Mouse (Mus musculus): ENCODE data around the gene Cacna2d3. TPM values are rescaled to one million over a fixed set of nuclear protein-coding genes. Genes with fewer than 3 reads are reported as not detected.

Cacna2d3 gene
- 1.8 and 1.9 TPM in 2 replicates for polyA plus RNA-seq (2016; fragmentation: Nextera tagmentation; extraction: Ambion mirVana)

DNA sequence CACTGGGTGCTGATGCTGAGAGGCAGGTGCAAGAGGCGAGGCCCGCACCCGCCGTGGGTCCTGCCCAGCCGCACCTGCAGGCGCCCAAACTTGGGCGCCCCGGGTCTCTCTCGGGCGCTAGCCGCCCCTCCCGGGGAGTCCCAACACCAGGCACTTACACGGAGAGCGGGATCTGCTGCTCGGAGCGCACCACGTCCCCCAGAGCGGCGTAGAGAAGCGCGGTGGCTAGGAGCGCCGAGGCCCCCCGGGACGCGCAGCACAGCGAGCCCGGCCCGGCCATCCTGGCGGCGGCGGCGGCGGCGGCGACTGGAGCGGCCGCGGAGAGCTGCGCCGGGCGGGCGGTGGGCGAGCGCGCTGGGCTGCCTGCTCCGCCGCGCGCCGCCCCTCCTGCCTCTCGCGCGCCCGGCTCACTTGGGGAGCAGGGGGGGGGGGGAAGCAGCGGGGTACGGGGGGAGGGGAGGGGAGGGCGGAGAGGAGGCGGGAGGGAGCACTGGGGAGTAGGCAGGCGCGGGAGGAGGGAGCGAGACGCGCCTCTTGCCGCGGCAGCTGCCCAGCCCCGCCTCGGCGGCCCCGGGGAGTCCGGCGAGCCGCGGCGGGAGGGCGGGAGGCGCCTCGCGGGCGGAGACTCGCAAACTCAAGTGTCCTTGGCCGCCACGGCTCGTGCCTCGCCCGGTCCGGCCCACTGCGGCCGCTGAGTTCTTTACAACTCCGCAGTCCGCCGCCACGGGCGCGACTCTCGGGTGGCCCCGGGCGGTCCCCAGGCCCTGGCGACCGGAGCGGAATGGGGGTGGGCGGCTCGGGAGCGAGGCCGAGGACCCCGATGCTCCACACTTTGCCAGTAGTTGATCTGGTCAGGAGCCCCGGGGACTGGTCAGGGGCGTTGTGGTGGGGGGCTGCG is at the start of gene Cacna2d3:
Gene Cacna2d3 (minus strand): TSS at position 377 of the 898 bp plus-strand sequence.
- WGBS: under 1% methylated on average over 81 of the region's 109 CpGs
- peak within 1 kb of the TSS; percentile 80 for H3K4me3 ChIP-seq
- peak within 1 kb of the TSS; percentile 85 for H3K27ac ChIP-seq (replicated peaks)
- H3K9me3 ChIP-seq: no peaks in the 10 kb centered on the region
- H3K36me3 ChIP-seq (replicated peaks): no peaks in the 10 kb centered on the region
- DNase-seq (ENCODE audit: low spot score): peak; percentile 79
- peaks cover 96% of the 10 kb centered on the region for H3K27me3 ChIP-seq (replicated peaks; ENCODE audit: low read depth, poor library complexity, severe bottlenecking)
- peaks cover 38% of the 10 kb centered on the region for H3K4me1 ChIP-seq

DNA sequence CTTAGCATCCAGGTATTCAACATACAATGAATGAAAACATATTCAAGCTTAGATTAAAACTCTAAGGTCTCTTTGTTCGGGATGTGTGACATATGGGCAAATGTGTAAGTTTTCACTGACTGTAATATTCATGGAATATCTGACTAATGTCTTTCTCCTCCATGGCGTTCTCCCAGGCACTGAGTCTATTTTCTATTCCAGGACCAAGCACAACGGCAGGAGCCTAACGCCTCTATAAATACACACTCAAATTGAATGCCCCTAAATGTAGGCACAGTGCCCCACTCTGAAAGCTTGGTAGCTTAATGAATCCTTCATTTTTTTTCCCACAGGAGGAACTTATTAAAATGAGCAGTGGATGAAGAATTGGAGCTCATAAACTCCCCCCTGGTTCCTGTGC is 47.8 kb upstream of the Cacna2d3 start:
- Histone ChIP-seq H3K4me1 (no peaks in the 10 kb centered on the region), H3K4me3 (no peak overlapping the region), H3K9me3 (0 out of 2 replicates have a peak, but pooled peaks cover 4% of the 10 kb centered on the region), H3K27me3 (replicated peaks; ENCODE audit: low read depth, poor library complexity, severe bottlenecking) (no peaks in the 10 kb centered on the region), H3K36me3 (replicated peaks) (no peaks in the 10 kb centered on the region), H3K27ac (replicated peaks) (no peak overlapping the region)
- WGBS: 89% methylated on average over 4 of the region's 4 CpGs
- no peak for DNase-seq (ENCODE audit: low spot score)

- Histone ChIP-seq H3K4me3 (no peak overlapping the region), H3K36me3 (replicated peaks) (no peaks in the 10 kb centered on the region), H3K9me3 (no peaks in the 10 kb centered on the region), H3K4me1 (no peaks in the 10 kb centered on the region), H3K27ac (replicated peaks) (no peak overlapping the region), H3K27me3 (replicated peaks; ENCODE audit: low read depth, poor library complexity, severe bottlenecking) (no peaks in the 10 kb centered on the region)
- no peak for DNase-seq (ENCODE audit: low spot score)
- 81% methylated on average over 5 of the region's 5 CpGs for WGBS
Measured at GRCm38 (mm10) chr14:29752876-29753275, 31.2 kb upstream of the Cacna2d3 start.

DNA sequence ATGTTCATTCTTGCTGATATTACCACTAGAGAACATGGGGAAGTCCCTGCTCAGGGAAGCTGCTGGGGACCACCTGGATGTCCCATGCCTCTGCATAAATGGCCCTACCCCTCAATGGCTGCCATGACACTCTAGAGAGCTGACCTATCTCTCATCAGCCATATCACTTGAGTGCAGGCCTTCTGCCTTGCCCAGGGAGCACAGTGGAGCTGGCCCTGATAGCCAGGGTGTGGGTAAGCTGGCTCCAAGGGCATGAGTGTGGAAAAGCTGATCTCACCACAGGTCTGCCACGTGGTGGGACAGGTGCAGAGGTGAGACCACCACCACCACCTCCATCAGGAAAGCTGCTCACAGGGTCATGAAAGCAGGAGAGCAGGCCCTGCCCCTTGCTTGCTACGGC is 17.1 kb upstream of the Cacna2d3 start:
- DNase-seq (ENCODE audit: low spot score): no peak
- Histone ChIP-seq H3K27ac (replicated peaks) (no peak overlapping the region), H3K27me3 (replicated peaks; ENCODE audit: low read depth, poor library complexity, severe bottlenecking) (no peaks in the 10 kb centered on the region), H3K4me3 (no peak overlapping the region), H3K4me1 (no peaks in the 10 kb centered on the region), H3K9me3 (no peaks in the 10 kb centered on the region), H3K36me3 (replicated peaks) (no peaks in the 10 kb centered on the region)
- WGBS: 88% methylated on average over 2 of the region's 2 CpGs

DNA sequence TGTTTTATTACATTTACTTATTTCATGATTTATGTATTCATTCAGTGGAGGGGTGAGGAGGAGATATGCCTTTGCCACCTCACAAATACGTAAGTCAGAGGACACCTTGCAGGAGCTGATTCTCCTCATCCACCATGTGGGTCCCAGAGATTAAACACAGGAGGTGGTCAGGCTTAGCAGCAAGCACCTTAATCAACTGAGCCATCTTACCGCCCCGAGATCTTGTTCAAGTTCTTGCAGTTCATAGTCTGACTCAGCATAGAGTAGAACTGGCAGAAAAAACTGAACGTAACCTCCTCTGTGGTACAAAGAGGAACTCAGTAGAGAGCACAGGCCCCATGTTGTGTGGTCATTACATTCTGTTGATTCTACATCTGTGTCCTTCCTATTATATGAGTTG is 8.6 kb upstream of the Cacna2d3 start:
- no peak for DNase-seq (ENCODE audit: low spot score)
- WGBS: 88% methylated on average over 4 of the region's 4 CpGs
- Histone ChIP-seq H3K9me3 (no peaks in the 10 kb centered on the region), H3K27ac (replicated peaks) (no peak overlapping the region), H3K36me3 (replicated peaks) (no peaks in the 10 kb centered on the region), H3K4me3 (no peak overlapping the region), H3K4me1 (no peaks in the 10 kb centered on the region), H3K27me3 (replicated peaks; ENCODE audit: low read depth, poor library complexity, severe bottlenecking) (peaks cover 19% of the 10 kb centered on the region)

GRCm38 (mm10) chr14:29729009-29729408 is 7.3 kb upstream of the Cacna2d3 start:
- no peak for DNase-seq (ENCODE audit: low spot score)
- peaks cover 31% of the 10 kb centered on the region for H3K27me3 ChIP-seq (replicated peaks; ENCODE audit: low read depth, poor library complexity, severe bottlenecking)
- H3K4me3 ChIP-seq: no peak overlapping the region
- H3K27ac ChIP-seq (replicated peaks): no peak overlapping the region
- no peaks in the 10 kb centered on the region for H3K36me3 ChIP-seq (replicated peaks)
- H3K4me1 ChIP-seq: no peaks in the 10 kb centered on the region
- 83% methylated on average over 4 of the region's 4 CpGs for WGBS
- H3K9me3 ChIP-seq: no peaks in the 10 kb centered on the region

DNA sequence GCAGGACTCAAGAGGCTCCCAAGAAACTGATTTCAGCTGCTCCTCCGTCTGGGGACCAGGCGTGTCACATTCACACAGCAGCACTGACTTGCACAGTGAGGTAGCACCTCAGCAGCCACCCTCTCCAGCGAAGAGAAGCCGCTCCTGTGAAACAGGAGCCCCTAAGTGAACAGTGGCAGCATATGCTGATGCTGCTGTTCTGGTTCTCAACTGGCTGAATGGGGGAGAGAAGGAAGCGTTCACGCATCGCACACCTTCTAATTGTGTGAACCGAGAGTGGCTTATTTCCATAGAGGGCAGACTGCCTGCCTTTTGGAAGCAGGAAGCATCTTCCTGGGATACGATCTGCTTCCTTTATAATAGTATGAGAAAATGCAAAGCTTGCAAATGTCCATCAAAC is 5.9 kb upstream of the Cacna2d3 start:
- 80% methylated on average over 9 of the region's 9 CpGs for WGBS
- Histone ChIP-seq H3K9me3 (no peaks in the 10 kb centered on the region), H3K27me3 (replicated peaks; ENCODE audit: low read depth, poor library complexity, severe bottlenecking) (peaks cover 45% of the 10 kb centered on the region), H3K4me1 (peaks cover 8% of the 10 kb centered on the region), H3K27ac (replicated peaks) (no peak overlapping the region), H3K36me3 (replicated peaks) (no peaks in the 10 kb centered on the region), H3K4me3 (no peak overlapping the region)
- DNase-seq (ENCODE audit: low spot score): no peak

DNA sequence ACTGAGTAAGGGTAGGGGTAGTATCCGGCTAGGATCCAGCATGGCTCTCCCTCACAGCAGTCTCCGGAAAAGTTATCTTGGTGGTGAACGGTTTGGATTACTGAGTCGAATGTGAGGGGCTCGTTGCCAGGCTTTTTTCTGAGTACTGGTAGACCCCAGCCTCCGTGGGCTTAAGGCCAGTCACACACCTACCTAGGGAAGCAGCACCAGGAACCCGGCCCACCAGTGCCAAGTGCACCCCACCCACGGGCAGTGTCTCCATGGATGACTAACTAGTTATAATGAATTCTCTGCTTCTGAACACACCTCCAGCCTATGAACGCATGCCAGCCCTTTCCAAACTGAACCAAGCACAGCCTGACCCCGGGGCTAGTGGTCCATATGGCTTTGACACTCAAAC is 1.6 kb upstream of the Cacna2d3 start:
- Histone ChIP-seq H3K9me3 (no peaks in the 10 kb centered on the region), H3K36me3 (replicated peaks) (no peaks in the 10 kb centered on the region), H3K27me3 (replicated peaks; ENCODE audit: low read depth, poor library complexity, severe bottlenecking) (peaks cover 85% of the 10 kb centered on the region), H3K4me3 (peak overlapping the region; percentile 80), H3K27ac (replicated peaks) (peak overlapping the region; percentile 85), H3K4me1 (peaks cover 38% of the 10 kb centered on the region)
- DNase-seq (ENCODE audit: low spot score): no peak
- WGBS: 8% methylated on average over 10 of the region's 10 CpGs

DNA sequence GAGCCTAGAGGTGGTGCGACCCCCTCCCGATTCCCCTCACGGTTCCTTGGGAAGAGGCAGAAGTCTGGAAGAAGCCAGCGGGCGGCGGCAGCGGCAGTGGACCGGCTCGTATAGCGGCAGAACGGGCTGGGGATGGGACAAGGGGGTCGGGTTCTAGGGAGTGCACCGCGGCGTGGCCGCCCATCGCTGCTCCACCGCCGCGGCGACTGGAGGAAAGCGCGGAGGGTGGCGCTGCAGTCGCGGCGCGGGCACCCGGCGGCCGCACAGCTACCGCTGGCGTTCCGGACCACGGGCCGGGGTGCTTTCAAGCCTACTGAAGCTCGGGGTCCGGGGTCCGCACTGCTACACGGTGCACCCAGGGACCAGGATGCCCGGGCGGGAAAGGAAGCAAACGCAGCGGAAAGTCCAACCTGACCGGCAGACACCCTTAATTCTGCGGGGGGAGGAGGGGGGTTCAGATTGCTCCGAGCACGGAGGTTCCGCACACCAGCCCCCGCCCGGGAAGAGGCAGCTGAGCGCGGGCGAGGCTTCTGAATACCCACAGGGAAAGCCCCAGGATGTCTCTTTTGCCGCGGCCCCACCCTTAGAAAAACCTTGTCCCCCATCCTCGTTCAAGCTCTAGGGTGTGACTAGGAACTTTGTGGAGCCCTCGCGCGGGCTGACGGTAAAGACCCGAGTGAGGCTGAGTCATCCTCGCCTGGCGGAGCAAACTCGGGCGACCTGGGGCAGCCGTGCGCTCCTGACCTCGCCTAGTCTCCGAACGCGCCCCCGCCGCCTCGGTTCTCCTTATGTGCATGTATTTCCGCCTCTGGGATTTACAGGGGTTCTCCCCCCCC is 940 bp upstream of the Cacna2d3 start:
- DNase-seq (ENCODE audit: low spot score): peak; percentile 76
- Histone ChIP-seq H3K27ac (replicated peaks) (peak overlapping the region; percentile 85), H3K4me1 (peaks cover 38% of the 10 kb centered on the region), H3K27me3 (replicated peaks; ENCODE audit: low read depth, poor library complexity, severe bottlenecking) (peaks cover 91% of the 10 kb centered on the region), H3K9me3 (no peaks in the 10 kb centered on the region), H3K4me3 (peak overlapping the region; percentile 80), H3K36me3 (replicated peaks) (no peaks in the 10 kb centered on the region)
- under 1% methylated on average over 76 of the region's 76 CpGs for WGBS

- Histone ChIP-seq H3K4me3 (peak overlapping the region; percentile 80), H3K27ac (replicated peaks) (peak overlapping the region; percentile 85), H3K4me1 (peaks cover 38% of the 10 kb centered on the region), H3K9me3 (no peaks in the 10 kb centered on the region), H3K36me3 (replicated peaks) (no peaks in the 10 kb centered on the region), H3K27me3 (replicated peaks; ENCODE audit: low read depth, poor library complexity, severe bottlenecking) (peaks cover 94% of the 10 kb centered on the region)
- WGBS: under 1% methylated on average over 11 of the region's 11 CpGs
- DNase-seq (ENCODE audit: low spot score): no peak
Measured at GRCm38 (mm10) chr14:29721131-29721487, 555 bp downstream of the Cacna2d3 start.

- H3K27ac ChIP-seq (replicated peaks): no peak overlapping the region
Measured at GRCm38 (mm10) chr14:29720334-29720911, 1.2 kb downstream of the Cacna2d3 start.

GRCm38 (mm10) chr14:29712621-29713020 is 9.0 kb downstream of the Cacna2d3 start:
- peaks cover 2% of the 10 kb centered on the region; the same call in 1 of the 2 replicates for H3K4me1 ChIP-seq
- DNase-seq (ENCODE audit: low spot score): no peak
- H3K27ac ChIP-seq (replicated peaks): no peak overlapping the region
- H3K36me3 ChIP-seq (replicated peaks): no peaks in the 10 kb centered on the region
- H3K4me3 ChIP-seq: no peak overlapping the region
- H3K9me3 ChIP-seq: no peaks in the 10 kb centered on the region
- 73% methylated on average over 3 of the region's 3 CpGs for WGBS
- peaks cover 26% of the 10 kb centered on the region for H3K27me3 ChIP-seq (replicated peaks; ENCODE audit: low read depth, poor library complexity, severe bottlenecking)

More at GRCm38 (mm10) chr14:29720334-29720911, 1.2 kb downstream of the Cacna2d3 start:
- H3K4me3 ChIP-seq: peak overlapping the region; percentile 80
- peaks cover 87% of the 10 kb centered on the region for H3K27me3 ChIP-seq (replicated peaks; ENCODE audit: low read depth, poor library complexity, severe bottlenecking)
- no peaks in the 10 kb centered on the region for H3K9me3 ChIP-seq
- DNase-seq (ENCODE audit: low spot score): peak; percentile 35
- H3K36me3 ChIP-seq (replicated peaks): no peaks in the 10 kb centered on the region
- 1% methylated on average over 17 of the region's 17 CpGs for WGBS
- peaks cover 38% of the 10 kb centered on the region for H3K4me1 ChIP-seq
